7 mouse cellular contexts compared by ENCODE assay signal in the genomic region with DNA sequence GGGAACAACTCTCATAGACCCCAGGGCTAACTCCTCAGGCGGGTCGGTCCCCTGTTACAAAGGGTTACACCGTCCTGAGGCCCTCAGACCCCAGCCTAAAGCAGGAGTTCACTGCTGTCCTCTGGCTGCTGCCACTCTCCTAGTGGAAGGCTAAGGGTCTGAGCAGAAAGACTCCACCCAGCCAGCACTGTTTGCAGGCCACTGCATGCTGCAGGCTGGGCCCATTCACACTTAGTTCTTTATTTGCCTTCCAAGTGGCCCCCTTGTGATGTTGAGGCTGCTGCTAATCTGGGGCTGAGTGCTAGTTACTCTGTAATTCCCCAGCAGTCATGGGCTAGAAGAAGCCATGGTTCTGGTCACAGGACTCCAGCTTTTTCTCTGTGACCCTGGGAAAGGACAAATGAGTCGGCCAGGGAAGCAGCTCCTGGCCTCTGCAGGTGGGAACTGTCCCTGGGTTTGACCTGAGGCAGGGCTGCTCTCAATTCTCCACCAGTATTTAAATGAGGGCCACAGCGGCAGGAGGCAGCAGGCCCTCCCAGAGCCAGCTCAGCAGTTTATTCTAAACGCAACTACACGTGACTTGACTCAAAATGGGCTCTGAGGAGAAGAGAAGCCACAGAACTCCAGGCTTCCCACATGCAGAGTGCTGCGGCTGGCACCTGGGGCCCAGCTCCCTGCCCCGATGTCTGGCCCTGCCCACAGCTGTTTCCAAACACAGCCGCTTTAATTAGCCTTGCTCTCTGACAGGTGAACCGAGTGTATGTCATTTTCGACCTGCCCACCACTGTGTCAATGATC.
DNase-seq lines count a peak whose midpoint lies in the region; ATAC-seq and TF ChIP-seq lines count a peak whose summit lies in the region.

No protein-coding gene starts in this region.

- H3K9ac ChIP-seq in liver, embryonic 12.5 days = no peak overlapping the region
- H3K9ac ChIP-seq in liver, postnatal 0 days (replicated peaks) = no peak overlapping the region
- H3K9ac ChIP-seq in forebrain, embryonic 13.5 days = peak overlapping the region; percentile 34; the same call in 1 of the 2 replicates
- no peak overlapping the region for H3K9ac ChIP-seq in kidney, postnatal 0 days (ENCODE audit: low read depth, low read length)

- H3K27me3 ChIP-seq in liver, embryonic 12.5 days (replicated peaks) = no peaks in the 10 kb centered on the region
- no peaks in the 10 kb centered on the region for H3K27me3 ChIP-seq in liver, postnatal 0 days (ENCODE audit: insufficient read depth, low read length)
- H3K27me3 ChIP-seq in forebrain, embryonic 13.5 days = no peaks in the 10 kb centered on the region
- no peaks in the 10 kb centered on the region for H3K27me3 ChIP-seq in kidney, postnatal 0 days (ENCODE audit: insufficient read depth, low read length)

- no peaks in the 10 kb centered on the region for H3K9me3 ChIP-seq in liver, embryonic 12.5 days (replicated peaks)
- H3K9me3 ChIP-seq in liver, postnatal 0 days (ENCODE audit: low read length) = no peaks in the 10 kb centered on the region
- no peaks in the 10 kb centered on the region for H3K9me3 ChIP-seq in forebrain, embryonic 13.5 days (replicated peaks)
- no peaks in the 10 kb centered on the region for H3K9me3 ChIP-seq in kidney, postnatal 0 days (replicated peaks; ENCODE audit: low read length)

- no peaks in the 10 kb centered on the region for H3K4me1 ChIP-seq in liver, embryonic 12.5 days
- H3K4me1 ChIP-seq in liver, postnatal 0 days (ENCODE audit: insufficient read depth) = no peaks in the 10 kb centered on the region
- H3K4me1 ChIP-seq in forebrain, embryonic 13.5 days = peaks cover 27% of the 10 kb centered on the region
- 0 out of 2 replicates have a peak, but pooled peaks cover 6% of the 10 kb centered on the region for H3K4me1 ChIP-seq in kidney, postnatal 0 days (replicated peaks; ENCODE audit: insufficient read depth, low read length)

- no peak overlapping the region for H3K4me3 ChIP-seq in liver, embryonic 12.5 days
- no peak overlapping the region for H3K4me3 ChIP-seq in liver, postnatal 0 days (ENCODE audit: low read depth, low read length)
- H3K4me3 ChIP-seq in forebrain, embryonic 13.5 days = no peak overlapping the region
- no peak overlapping the region for H3K4me3 ChIP-seq in kidney, postnatal 0 days (replicated peaks; ENCODE audit: low read depth, low read length)

- WGBS in liver, embryonic 12.5 days (ENCODE audit: insufficient replicate concordance) = 43% methylated on average over 12 of the region's 12 CpGs
- 51% methylated on average over 12 of the region's 12 CpGs for WGBS in liver, postnatal 0 days (ENCODE audit: insufficient replicate concordance)
- 16% methylated on average over 12 of the region's 12 CpGs for WGBS in forebrain, embryonic 13.5 days
- WGBS in kidney, postnatal 0 days = 33% methylated on average over 12 of the region's 12 CpGs

- no peak overlapping the region for H3K4me2 ChIP-seq in liver, embryonic 12.5 days
- H3K4me2 ChIP-seq in liver, postnatal 0 days (ENCODE audit: low read depth, low read length) = no peak overlapping the region
- H3K4me2 ChIP-seq in forebrain, embryonic 13.5 days = peak overlapping the region; percentile 18; the same call in 1 of the 2 replicates
- no peak overlapping the region for H3K4me2 ChIP-seq in kidney, postnatal 0 days (ENCODE audit: low read length)

- no peak for TF ChIP-seq EP300 in liver, postnatal 0 days (IDR thresholded peaks at IDR 0.05; ENCODE audit: low read depth)

- no peak overlapping the region for H3K27ac ChIP-seq in liver, embryonic 12.5 days
- no peak overlapping the region for H3K27ac ChIP-seq in liver, postnatal 0 days (ENCODE audit: low read depth)
- H3K27ac ChIP-seq in forebrain, embryonic 13.5 days = peak overlapping the region; percentile 79
- 0 out of 2 replicates have a peak overlapping the region, but pooled peaks have one; percentile 9 for H3K27ac ChIP-seq in kidney, postnatal 0 days

- no peak for TF ChIP-seq CTCF in liver, postnatal 0 days (IDR thresholded peaks at IDR 0.05; ENCODE audit: low read depth)
- TF ChIP-seq CTCF in kidney, postnatal 0 days (IDR thresholded peaks at IDR 0.05; ENCODE audit: low read depth) = no peak

- H3K36me3 ChIP-seq in liver, embryonic 12.5 days = no peaks in the 10 kb centered on the region
- no peaks in the 10 kb centered on the region for H3K36me3 ChIP-seq in liver, postnatal 0 days (replicated peaks; ENCODE audit: insufficient read depth, low read length)
- peaks cover 4% of the 10 kb centered on the region; the same call in 1 of the 2 replicates for H3K36me3 ChIP-seq in forebrain, embryonic 13.5 days (ENCODE audit: poor library complexity, severe bottlenecking)
- no peaks in the 10 kb centered on the region for H3K36me3 ChIP-seq in kidney, postnatal 0 days (ENCODE audit: insufficient read depth, low read length)

- ATAC-seq in liver, embryonic 12.5 days = 0 out of 2 replicates have a peak, but pooled peaks have one; percentile 3
- no peak for ATAC-seq in liver, postnatal 0 days
- ATAC-seq in forebrain, embryonic 13.5 days = peak; percentile 81
- ATAC-seq in kidney, postnatal 0 days (replicated peaks; ENCODE audit: low FRiP score, low read depth) = peak; percentile 57
- ATAC-seq in megakaryocyte-erythroid progenitor cell, adult 5-6 weeks (replicated peaks; ENCODE audit: low FRiP score, low TSS enrichment, poor library complexity, severe bottlenecking) = no peak

- no peak for DNase-seq in liver, postnatal 0 days
- no peak for DNase-seq in kidney, postnatal 0 days (ENCODE audit: low spot score)
- peak; percentile 49 to 68 for DNase-seq in right cerebral cortex, postnatal 10 days (ENCODE audit: low spot score in 2 of 2)
- no peak for DNase-seq in adrenal gland, adult 18-20 months (ENCODE audit: low spot score in 2 of 2)

Comparison
In these comparisons a context has a peak if more than half of its experiments do, and no peak if none do; other contexts are left out.
1. ATAC-seq: peak in liver, embryonic 12.5 days (single experiment), forebrain, embryonic 13.5 days (single experiment) and kidney, postnatal 0 days (single experiment); none in liver, postnatal 0 days (single experiment) and megakaryocyte-erythroid progenitor cell, adult 5-6 weeks (single experiment).
2. H3K27ac ChIP-seq: peak in forebrain, embryonic 13.5 days (single experiment) and kidney, postnatal 0 days (single experiment); none in liver, embryonic 12.5 days (single experiment) and liver, postnatal 0 days (single experiment).
3. DNase-seq: peak in right cerebral cortex, postnatal 10 days (2 of 2); none in liver, postnatal 0 days (single experiment), kidney, postnatal 0 days (single experiment) and adrenal gland, adult 18-20 months (0 of 2).